15 mouse cellular contexts compared by ENCODE assay signal in genomic region chr1:78854306-78854705, GRCm38 (mm10). TPM values are rescaled to one million over a fixed set of nuclear protein-coding genes. Genes with fewer than 3 reads are reported as not detected.
"Had no signal": no experiment of that assay in that cellular context is flagged by ENCODE, and none has a peak within 500 bp of the region (broad histone marks: within the 10 kb centered on the region; RNA-seq: fewer than 3 reads in every experiment).

No protein-coding gene starts in this region.

- H3K4me3 ChIP-seq: lung, embryonic 15.5 days; megakaryocyte, embryonic 14.5 days; midbrain, embryonic 13.5 days; midbrain, embryonic 15.5 days; neural tube, embryonic 12.5 days; stomach, embryonic 15.5 days had no signal

- DNase-seq: lung, adult 2 months; lung, postnatal 14 days; lung, postnatal 36 days; right cerebral cortex, postnatal 14 days; thymus, adult 2 months; thymus, postnatal 25 days; thymus, postnatal 4 days had no signal

- H3K27ac ChIP-seq: lung, embryonic 15.5 days; macrophage; midbrain, embryonic 13.5 days; midbrain, embryonic 15.5 days; neural tube, embryonic 12.5 days; stomach, embryonic 15.5 days; stomach, postnatal 0 days had no signal

- H3K36me3 ChIP-seq: lung, embryonic 15.5 days; midbrain, embryonic 13.5 days; midbrain, embryonic 15.5 days; neural tube, embryonic 12.5 days; stomach, embryonic 15.5 days had no signal

- H3K4me1 ChIP-seq: lung, embryonic 15.5 days; megakaryocyte, embryonic 14.5 days; stomach, embryonic 15.5 days had no signal

- H3K27me3 ChIP-seq: lung, embryonic 15.5 days; megakaryocyte, embryonic 14.5 days; midbrain, embryonic 13.5 days; midbrain, embryonic 15.5 days; neural tube, embryonic 12.5 days; stomach, embryonic 15.5 days had no signal

RNA-seq across cellular contexts. Expression of gene Kcne4, which starts 37.7 kb away (rescaled TPM):
- polyA plus RNA-seq: macrophage had no signal
